ENCODE assay signal across 8 mouse cellular contexts in genomic region chr3:41058395-41058794, GRCm38 (mm10). TPM values are rescaled to one million over a fixed set of nuclear protein-coding genes. Genes with fewer than 3 reads are reported as not detected.
A peak's percentile ranks its signal among the peaks of the same experiment; 100 is the strongest.
DNase-seq lines count a peak whose midpoint lies in the region; ATAC-seq lines count a peak whose summit lies in the region.

No protein-coding gene starts in this region.

- peak; percentile 79 for ATAC-seq in cerebellum, adult (ENCODE audit: insufficient number of reproducible peaks, low FRiP score, low TSS enrichment)
- ATAC-seq in kidney, embryonic 16.5 days (ENCODE audit: low FRiP score, low TSS enrichment), result no peak

- no peak overlapping the region for H3K9ac ChIP-seq in kidney, embryonic 16.5 days (replicated peaks; ENCODE audit: low read length)

- H3K27ac ChIP-seq in kidney, embryonic 16.5 days (ENCODE audit: low read length), result no peak overlapping the region

- H3K4me3 ChIP-seq in kidney, embryonic 16.5 days (ENCODE audit: low read length), result no peak overlapping the region

- DNase-seq in kidney, postnatal 25 days, result peak; percentile 11 to 51
- DNase-seq in kidney, adult 9 months, result no peak
- DNase-seq in frontal cortex, postnatal 25 days (ENCODE audit: low spot score in 2 of 2), result peak; percentile 28 to 44
- DNase-seq in lung, postnatal 14 days, result peak; percentile 29
- no peak for DNase-seq in thymus, postnatal 10 days (ENCODE audit: low spot score in 2 of 2)
- no peak for DNase-seq in testis, postnatal 14 days (ENCODE audit: low spot score)

- no peak overlapping the region for H3K4me2 ChIP-seq in kidney, embryonic 16.5 days (replicated peaks; ENCODE audit: low read depth, low read length)

- peaks cover 5% of the 10 kb centered on the region for H3K9me3 ChIP-seq in kidney, embryonic 16.5 days (ENCODE audit: low read length)

- WGBS in kidney, embryonic 16.5 days, result 90% methylated on average over 2 of the region's 2 CpGs

- no peaks in the 10 kb centered on the region for H3K27me3 ChIP-seq in kidney, embryonic 16.5 days (ENCODE audit: insufficient read depth, low read length)

- H3K4me1 ChIP-seq in kidney, embryonic 16.5 days (ENCODE audit: insufficient read depth, low read length), result no peaks in the 10 kb centered on the region

- peaks cover 6% of the 10 kb centered on the region; the same call in 1 of the 2 replicates for H3K36me3 ChIP-seq in kidney, embryonic 16.5 days (ENCODE audit: insufficient read depth, low read length)

RNA-seq across cellular contexts. Expression of gene Pgrmc2, which starts 24.5 kb away (rescaled TPM):
- 35.9 and 39.3 TPM in 2 replicates for polyA plus RNA-seq in kidney, embryonic 16.5 days (2015; fragmentation: Nextera tagmentation; extraction: Ambion mirVana)

Comparison
In these comparisons a context has a peak if more than half of its experiments do, and no peak if none do; other contexts are left out.
1. DNase-seq: peak in kidney, postnatal 25 days (2 of 2), frontal cortex, postnatal 25 days (2 of 2) and lung, postnatal 14 days (single experiment); none in kidney, adult 9 months (single experiment), thymus, postnatal 10 days (0 of 2) and testis, postnatal 14 days (single experiment).